Mouse (Mus musculus) adrenal gland, adult 8-10 months (tissue): ENCODE data around the gene Mrps11. TPM values are rescaled to one million over a fixed set of nuclear protein-coding genes. Genes with fewer than 3 reads are reported as not detected.

ENCODE experiments used
- DNase-seq: peaks from one replicate; pipeline ENCODE4 v3.0.0; 2022
- total RNA-seq, 4 experiments: library from RNA; stranded (reverse); gene quantifications; 2 replicates each; pipeline ENCODE4 v1.2.4; 2022

Mrps11 gene
- total RNA-seq, 4 experiments from 2014 or later = 97.6 to 162 (median 127) TPM

DNA sequence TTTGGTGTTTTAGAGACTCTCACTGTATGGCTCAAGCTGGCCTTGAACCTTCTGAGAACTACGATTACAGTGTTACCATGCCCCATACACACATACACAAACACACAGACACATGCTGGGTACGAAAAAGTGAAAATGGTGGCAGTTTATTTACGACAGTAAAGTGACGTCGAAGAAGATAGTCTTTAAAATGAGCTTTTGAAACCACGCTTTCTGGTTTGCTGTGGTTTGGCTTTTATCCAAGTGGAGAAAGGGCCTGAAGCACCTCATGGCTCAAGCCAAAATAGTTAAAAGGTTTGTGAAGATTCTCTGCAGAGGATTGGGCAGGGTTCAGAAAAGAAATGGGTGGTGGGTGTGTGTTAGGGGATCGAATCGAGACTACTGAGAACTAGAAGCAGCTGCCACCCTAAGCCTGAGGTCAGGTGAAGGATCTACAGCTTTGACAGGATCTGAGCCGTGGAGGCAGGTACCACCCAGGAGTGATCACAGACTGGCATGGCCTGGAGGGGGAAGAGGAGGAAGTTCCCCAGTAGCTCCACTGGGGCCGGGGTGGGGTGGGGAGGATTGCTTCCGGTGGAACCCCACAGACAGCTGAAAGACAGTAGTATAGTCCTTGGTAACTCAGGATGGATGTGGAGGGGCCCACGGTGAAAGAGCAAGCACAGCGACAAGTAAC lies 11.1 kb downstream of the Mrps11 start:
- no peak for DNase-seq

DNA sequence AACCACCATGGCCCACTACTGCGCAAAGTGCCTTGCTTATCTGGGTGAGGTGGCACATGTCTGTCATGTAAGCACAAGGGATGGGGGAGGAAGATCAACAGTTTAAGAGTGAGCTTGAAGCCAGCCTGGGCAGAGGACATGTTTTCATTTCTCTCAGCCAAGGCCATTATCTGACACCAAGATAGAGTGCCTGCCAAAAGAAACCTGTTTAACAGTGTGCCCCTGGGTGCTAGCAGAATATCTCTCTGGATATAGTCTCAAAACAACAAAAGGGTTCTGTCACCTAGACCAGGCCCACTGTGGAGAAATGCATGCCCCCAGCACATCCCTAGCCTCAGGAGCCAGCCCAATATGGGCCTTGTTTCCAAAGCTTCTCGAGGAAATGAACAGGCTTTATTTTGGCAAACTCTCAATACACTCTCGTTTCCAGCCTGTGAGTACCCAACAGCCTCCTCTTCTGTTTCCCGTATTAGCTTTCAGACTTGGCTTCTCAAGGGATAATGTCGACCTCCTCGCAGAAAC lies 11.7 kb downstream of the Mrps11 start:
- DNase-seq = no peak

DNA sequence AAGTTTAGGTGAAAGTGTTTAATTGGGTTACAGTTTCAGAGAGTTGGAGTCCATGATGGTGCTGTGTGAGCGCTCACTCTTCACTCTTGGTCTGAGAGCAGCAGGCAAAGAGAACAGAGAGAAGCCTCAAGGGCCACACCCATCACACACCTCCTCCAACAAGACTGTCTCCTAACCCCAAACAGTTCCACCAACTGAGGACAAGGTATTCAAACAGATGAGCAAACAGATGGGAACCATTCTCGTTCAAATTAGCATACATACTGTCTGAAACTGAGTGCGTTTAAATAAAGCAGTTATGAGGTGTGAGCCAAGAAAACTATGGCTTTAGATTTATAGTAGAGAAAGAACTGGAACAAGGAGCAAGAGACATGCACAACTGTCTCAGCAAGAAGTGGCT lies 13.7 kb downstream of the Mrps11 start:
- no peak for DNase-seq

DNA sequence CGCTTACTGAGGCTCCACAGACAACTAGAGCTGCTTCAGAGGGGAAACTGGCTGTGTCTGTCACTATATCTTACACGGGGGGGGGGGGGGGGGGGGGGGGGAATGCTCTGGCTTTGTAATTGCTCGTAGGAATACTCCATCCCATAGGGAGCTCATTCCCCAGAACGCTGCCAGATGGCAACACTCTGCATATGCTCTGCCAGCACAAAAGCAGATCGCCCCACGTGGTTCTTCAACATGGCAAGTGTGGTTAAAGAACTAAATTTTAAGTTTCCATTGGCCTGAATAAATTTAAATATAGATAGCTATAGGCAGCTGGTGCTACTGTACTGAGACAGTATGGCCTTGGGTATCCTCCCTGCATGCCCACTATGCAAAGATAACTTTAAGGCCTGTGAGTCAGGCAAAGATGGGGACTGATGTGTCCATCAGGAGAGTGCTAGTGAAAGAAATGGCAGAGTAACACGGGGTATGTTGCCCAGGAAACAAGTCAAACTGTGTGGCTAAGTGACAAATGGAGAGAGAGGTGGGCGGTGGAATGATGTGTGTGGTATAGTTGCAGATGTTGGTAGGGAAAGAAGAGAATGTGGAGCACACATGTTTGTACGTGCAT lies 15.0 kb downstream of the Mrps11 start:
- DNase-seq = no peak

DNA sequence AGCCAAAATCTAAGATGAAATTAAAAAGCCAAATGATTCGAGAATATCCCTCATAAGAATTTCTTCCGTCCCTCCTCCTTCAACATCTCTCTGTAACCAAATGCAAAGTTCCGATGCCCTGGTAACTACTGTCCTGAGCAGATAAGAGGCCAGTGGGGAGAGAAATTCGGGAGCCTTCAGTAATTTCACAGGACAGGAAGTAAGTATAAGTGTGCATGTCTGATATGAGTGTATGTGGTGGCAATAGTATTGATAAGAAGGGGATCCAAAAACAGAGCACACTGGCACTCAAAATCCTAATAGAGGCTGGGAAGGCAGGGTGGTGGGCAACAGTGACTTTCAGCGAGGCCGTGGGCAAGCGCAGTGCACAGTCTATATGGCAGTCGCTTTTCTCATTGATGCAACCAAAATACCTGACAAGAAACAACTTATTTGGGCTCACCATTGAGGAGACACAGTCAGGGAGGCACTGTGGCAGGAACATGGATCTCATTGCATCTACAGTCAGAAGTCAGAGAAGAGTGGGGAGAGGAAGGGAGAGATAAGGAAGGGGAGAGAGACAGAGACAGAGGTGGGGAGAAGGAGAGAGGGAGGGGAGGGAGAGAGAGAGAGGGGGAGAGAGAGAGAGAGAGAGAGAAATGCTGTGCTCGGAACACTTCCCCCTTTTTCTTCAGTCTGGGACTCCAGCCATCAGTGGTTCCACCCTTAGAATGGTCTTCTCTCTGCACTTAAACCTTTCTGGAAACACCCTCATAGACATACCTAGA lies 17.0 kb downstream of the Mrps11 start:
- DNase-seq = no peak

DNA sequence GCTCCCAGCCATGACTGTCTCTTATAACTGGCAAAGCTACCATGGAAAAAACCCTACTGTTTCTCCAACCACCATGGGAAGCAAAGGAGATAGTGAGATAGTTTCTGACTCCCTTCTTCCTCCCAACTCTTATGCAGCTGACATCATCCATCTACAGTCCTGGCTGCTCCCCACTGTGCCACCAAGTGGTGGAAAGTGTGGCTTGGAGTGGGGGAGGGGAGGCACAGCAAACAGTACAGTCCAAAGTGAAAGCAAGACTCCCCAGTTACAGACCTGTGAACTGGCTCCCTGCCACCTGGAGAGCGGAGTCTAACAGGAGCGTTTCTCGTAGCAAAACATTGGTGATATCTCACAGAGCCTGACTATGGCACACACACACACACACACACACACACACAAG lies 20.9 kb downstream of the Mrps11 start:
- DNase-seq = no peak

DNA sequence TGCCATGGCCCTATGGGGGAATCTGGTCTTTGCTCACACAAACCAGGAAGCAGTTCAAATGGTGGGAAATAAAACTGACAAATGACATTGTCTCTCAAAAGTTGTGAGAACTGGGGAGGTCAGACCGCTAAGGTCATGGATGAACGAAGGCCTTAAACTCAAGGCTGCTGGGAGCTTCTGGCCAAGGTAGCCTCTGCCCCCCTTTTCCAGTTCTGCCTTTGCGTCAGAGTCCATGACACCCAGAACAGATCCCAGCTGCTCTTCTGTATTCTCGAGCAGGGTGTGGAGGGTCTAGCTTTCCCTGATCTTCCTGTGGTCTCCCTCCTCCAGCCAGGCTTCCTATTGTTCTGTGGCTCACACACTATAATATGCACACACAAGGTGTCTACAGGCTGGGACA lies 24.3 kb downstream of the Mrps11 start:
- DNase-seq = no peak

DNA sequence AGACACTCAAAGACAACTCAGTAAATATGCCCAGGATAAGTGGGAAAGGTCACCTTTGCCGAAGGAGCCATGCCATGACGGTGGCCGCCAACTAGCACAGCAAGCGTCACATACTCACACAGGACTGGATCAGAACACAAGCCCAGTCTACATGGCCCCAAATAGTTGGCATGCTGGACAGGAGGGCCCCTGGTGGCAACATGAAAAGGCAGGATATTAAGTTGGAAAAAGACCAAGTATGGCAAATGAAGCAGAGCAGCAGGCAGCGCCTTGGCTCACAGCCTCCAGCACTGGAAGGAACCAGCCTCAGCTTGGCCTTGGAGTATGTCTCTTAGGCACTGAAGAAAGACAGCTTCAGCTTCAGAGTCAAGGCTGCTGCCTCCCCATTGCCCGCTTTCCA lies 30.9 kb downstream of the Mrps11 start:
- DNase-seq = no peak

DNA sequence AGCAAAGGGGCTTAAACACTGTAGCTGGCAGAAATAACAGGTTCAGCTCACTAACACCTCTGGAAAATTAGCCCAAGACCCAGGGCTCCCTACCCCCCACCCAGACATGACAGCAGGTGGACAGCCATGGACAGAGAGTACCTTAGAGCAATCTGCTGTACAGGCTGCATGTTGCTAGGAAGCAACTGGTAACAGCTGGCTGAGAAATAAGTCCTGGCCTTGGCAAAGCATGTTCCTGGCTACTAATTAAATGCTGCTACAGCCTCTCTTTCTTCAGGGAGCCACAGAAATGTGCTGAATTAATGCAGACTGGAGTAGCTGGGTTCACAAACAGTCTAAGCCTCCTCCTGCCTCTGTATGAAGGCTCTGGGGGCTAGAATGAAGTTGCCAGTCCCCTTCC lies 31.8 kb downstream of the Mrps11 start:
- no peak for DNase-seq

DNA sequence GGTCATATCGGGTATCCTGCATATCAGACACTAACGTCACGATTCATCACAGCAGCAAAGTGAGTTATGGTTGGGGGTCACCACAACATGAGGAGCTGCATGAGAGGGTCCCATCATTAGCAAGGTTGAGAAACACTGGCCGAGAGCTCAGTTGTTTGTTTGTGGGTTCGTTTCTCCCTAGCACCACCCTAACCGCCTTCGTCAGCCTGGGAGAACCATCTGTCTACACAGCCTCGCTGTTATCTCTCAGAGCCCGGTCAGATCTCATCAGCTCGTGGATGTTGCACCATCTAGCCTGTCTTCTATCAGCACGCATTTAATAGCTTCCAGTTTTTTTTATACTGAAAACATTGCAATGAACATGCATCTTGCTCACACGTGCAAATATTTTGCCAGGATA lies 35.4 kb downstream of the Mrps11 start:
- DNase-seq = no peak

DNA sequence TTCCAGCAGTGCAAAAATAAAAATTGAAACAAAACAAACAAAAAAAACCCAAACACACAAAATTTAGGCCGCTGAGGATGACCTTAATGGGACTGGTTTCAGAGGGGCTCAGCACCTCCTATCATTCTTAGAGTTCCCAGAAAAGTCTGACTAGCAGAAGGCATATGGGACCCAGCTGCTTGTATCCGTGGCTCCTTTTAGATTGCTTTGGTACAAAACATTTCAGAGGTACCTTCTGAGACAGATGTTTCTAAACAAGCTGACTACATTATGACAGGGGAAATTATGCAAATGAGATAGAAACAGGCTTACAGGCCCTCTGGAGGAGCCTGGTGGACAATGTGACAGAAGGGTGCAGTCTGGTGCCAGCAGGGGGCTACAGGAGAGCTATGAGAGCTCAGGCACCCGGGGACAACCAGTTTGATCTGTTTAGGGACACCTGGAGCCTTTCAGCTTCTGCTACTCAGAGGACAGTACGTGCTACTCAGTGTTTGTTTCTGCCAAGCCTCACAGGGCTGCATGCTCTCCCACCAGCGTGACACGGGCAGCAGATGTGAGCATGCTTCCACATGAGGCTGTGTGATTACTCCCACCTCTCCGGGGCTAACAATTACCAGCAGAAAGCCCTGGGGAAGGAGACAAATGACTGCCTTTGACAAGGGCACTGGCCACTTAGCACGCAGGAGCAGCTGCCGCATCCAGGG lies 43.9 kb downstream of the Mrps11 start:
- no peak for DNase-seq

GRCm38 (mm10) chr7:78827749-78828362 lies 44.9 kb downstream of the Mrps11 start:
- DNase-seq = no peak

GRCm38 (mm10) chr7:78835656-78836055 lies 52.7 kb downstream of the Mrps11 start:
- DNase-seq = no peak

DNA sequence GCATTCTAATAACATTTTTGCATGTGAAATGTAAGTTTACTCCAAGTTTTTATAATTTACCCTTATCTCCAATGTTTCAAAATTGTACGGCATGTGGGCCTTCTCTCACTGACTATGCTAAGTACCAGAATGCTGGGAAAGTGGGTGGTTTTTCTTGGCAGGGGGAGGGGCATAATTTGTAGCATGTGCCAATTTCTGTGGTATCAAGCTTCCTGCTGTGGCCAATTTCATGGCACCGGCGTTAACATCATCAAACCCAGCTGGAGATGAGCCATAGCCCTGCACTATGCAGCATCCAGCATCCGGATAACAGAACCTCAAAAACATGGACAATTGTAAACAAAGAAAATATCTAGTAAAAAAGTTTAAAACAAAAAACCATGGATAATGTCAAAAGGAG lies 54.3 kb downstream of the Mrps11 start:
- DNase-seq = no peak

- DNase-seq = no peak
Measured at GRCm38 (mm10) chr7:78841601-78842000, 58.7 kb downstream of the Mrps11 start.

Other genes starting within 250 kb of the Mrps11 start
- gene Ntrk3, start 45.1 kb upstream of the Mrps11 start, total RNA-seq = 10 to 100 TPM; 19.0 to 28.6 (median 26.5) TPM
- gene Mrpl46, start 412 bp downstream of the Mrps11 start, total RNA-seq = 10 to 100 TPM; 38.2 to 48.8 (median 42.7) TPM
- 10 to 100 TPM; 13.8 to 20.3 (median 14.8) TPM for gene Det1, start 64.1 kb downstream of the Mrps11 start, total RNA-seq
- 10 to 100 TPM; 45.0 to 51.0 (median 50.0) TPM for gene Aen, start 112.7 kb downstream of the Mrps11 start, total RNA-seq
- 10 to 100 TPM in 1 of 4 experiments, 1 to 10 TPM in 3; 5.0 to 10.9 (median 7.5) TPM for gene Isg20, start 130.3 kb downstream of the Mrps11 start, total RNA-seq